Mouse (Mus musculus) liver, adult 2 months (tissue): ENCODE measurements around the gene Rapgef5. TPM values are rescaled to one million over a fixed set of nuclear protein-coding genes. Genes with fewer than 3 reads are reported as not detected.
A peak's percentile ranks its signal among the peaks of the same experiment; 100 is the strongest.

Source experiments
- DNase-seq: peaks from one replicate; pipeline ENCODE4 v3.0.0-alpha.2; 2011; ENCODE audit warnings: low read depth, low spot score; ENCODE audit errors: extremely low read depth
- H3K27ac ChIP-seq: fragments of 200-500 bp; replicated peaks from 2 replicates; pipeline ENCODE4 v1.5.1; 2012; ENCODE audit warnings: low read depth, mild to moderate bottlenecking, control low read depth, inconsistent platforms, low read length; ENCODE audit not compliant: insufficient read depth
- H3K27me3 ChIP-seq: fragments of 200-500 bp; 2 replicates; pipeline ENCODE4 v1.6.1; 2012; ENCODE audit warnings: mild to moderate bottlenecking, moderate library complexity, low read length, inconsistent platforms; ENCODE audit not compliant: control insufficient read depth, insufficient read depth
- H3K36me3 ChIP-seq: fragments of 200-500 bp; 2 replicates; pipeline ENCODE4 v1.6.1; 2012; ENCODE audit warnings: low read length, inconsistent platforms; ENCODE audit not compliant: control insufficient read depth, insufficient read depth
- H3K4me1 ChIP-seq: fragments of 200-500 bp; 2 replicates; pipeline ENCODE4 v1.6.1; 2011; ENCODE audit warnings: low read length; ENCODE audit not compliant: control insufficient read depth, insufficient read depth
- H3K4me3 ChIP-seq: fragments of 200-500 bp; 2 replicates; pipeline ENCODE4 v1.5.1; 2011; ENCODE audit warnings: low read depth, mild to moderate bottlenecking, control low read depth, low read length, moderate library complexity; ENCODE audit not compliant: insufficient read depth
- H3K79me2 ChIP-seq: fragments of 200-500 bp; 2 replicates; pipeline ENCODE4 v1.6.1; 2012; ENCODE audit warnings: inconsistent platforms, mild to moderate bottlenecking, low read length, moderate library complexity; ENCODE audit not compliant: control insufficient read depth, insufficient read depth
- H3K9ac ChIP-seq: fragments of 200-500 bp; 2 replicates; pipeline ENCODE4 v1.6.1; 2012; ENCODE audit warnings: low read depth, mild to moderate bottlenecking, control low read depth, inconsistent platforms, low read length
- CTCF ChIP-seq: fragments of 200-500 bp; IDR thresholded peaks from 2 replicates; pipeline ENCODE4 v1.5.1; 2011; ENCODE audit warnings: low read depth, low read length, control low read depth
- POLR2A ChIP-seq: fragments of 200-500 bp; IDR thresholded peaks from 2 replicates; pipeline ENCODE4 v1.6.1; 2011; ENCODE audit warnings: low read length, control low read depth; ENCODE audit not compliant: insufficient read depth; ENCODE audit errors: extremely low read depth
- WGBS: fragments of 180-500 bp; shearing (Covaris S2); methylation state at CpG from one replicate; pipeline ENCODE4 v1.1.7; 2018; 5-methylcytosine and 5-hydroxymethylcytosine counted together
- polyA plus RNA-seq: library from polyadenylated mRNA; depleted of rRNA; stranded (reverse); fragments of >200 nt; gene quantifications from 2 replicates; pipeline ENCODE4 v1.2.3, GENCODE M21; 2012
- total RNA-seq: library from RNA; depleted of rRNA; stranded (reverse); fragments of >200 nt; gene quantifications from 2 replicates; pipeline ENCODE4 v1.2.3, GENCODE M21; 2014

Gene Rapgef5
- total and polyA plus RNA-seq, 2 experiments = 2.1 to 13.3 TPM

DNA sequence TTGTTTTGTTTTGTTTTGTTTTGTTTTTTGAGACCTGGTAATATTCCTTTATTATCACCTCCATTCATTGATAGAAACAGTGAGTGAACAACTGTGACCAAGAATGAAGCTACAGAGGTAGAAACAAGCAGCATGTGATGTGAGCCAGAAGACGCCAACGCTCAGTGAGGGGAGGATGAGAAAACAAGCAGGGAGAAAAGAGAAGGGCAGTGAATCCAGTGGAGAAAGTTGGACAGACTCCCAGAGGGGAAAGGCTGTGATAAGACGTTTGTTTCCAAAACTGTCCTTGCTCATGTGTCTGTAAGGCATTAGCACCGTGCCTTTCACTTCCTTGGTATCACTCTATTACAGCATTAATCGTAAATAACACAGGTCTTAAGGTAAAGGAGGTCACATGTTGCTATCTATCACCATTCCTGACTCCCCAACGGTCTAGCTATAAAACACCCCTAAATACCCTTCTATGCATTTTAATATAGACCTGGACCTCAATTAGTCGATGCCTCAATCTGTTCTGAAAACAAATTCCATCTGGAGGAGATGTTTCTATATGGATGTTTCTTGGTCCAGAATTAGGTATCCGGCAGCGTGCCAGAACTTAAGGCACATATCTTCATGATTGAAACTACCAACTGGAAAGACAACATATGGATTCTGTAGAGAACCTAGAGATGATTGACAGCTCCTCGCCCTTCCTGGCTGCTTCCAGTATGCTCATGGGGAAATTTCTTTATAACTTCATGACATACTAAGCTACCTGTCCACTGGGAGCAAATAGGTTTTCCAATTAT lies 153.5 kb downstream of the Rapgef5 start:
- H3K36me3 ChIP-seq = no peaks in the 10 kb centered on the region
- peaks cover 3% of the 10 kb centered on the region; the same call in 1 of the 2 replicates for H3K79me2 ChIP-seq
- no peak overlapping the region for H3K4me3 ChIP-seq
- no peaks in the 10 kb centered on the region for H3K27me3 ChIP-seq
- no peak for TF ChIP-seq CTCF
- no peak for TF ChIP-seq POLR2A
- no peak overlapping the region for H3K27ac ChIP-seq
- peak; percentile 23 for DNase-seq
- no peaks in the 10 kb centered on the region for H3K4me1 ChIP-seq
- WGBS = 74% methylated on average over 10 of the region's 10 CpGs
- no peak overlapping the region for H3K9ac ChIP-seq

DNA sequence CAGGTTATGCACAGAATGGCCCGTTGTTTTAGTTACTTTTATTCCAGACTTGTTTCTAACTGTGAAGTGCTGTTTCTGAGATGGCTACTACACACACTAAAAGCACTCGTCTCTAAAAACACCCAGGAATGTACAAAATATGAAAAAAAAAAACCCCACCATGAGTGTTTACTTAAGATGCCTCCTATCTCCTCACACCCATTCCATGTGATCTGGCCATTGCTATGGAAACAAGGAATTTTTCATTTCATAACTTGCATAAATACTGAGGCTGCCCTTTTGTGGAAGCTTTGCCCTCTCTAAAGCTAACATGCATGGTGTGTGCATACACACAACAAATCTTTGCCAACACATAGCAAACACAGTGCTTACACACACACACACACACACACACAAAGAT lies 156.9 kb downstream of the Rapgef5 start:
- no peak overlapping the region; the same call in 1 of the 2 replicates for H3K27ac ChIP-seq
- H3K4me1 ChIP-seq = no peaks in the 10 kb centered on the region
- peak; percentile 34 for DNase-seq
- no peak overlapping the region for H3K9ac ChIP-seq
- H3K27me3 ChIP-seq = no peaks in the 10 kb centered on the region
- H3K36me3 ChIP-seq = no peaks in the 10 kb centered on the region
- TF ChIP-seq POLR2A (no peak), CTCF (no peak)
- WGBS = 71% methylated on average over 2 of the region's 2 CpGs
- H3K4me3 ChIP-seq = no peak overlapping the region
- peaks cover 3% of the 10 kb centered on the region; the same call in 1 of the 2 replicates for H3K79me2 ChIP-seq

DNA sequence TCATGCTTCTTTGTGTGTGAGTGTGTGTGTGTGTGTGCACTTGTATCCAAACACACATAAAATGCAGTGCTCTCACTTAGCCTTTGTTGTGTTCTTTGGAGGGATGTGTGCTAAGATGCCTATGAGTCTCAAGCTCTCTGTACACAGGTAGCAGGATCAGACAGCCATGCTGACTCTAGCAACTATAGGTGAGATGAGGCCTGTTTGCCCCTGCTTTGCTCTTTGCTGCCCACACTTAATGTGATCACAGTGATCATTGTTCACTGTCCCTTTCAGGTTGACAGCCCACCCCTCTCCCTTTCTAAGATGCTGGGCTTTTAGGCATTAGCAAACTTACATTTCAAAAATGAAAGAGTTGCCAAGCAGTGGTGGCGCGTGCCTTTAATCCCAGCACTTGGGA lies 158.2 kb downstream of the Rapgef5 start:
- H3K4me1 ChIP-seq = peaks cover under 1% of the 10 kb centered on the region; the same call in 1 of the 2 replicates
- no peaks in the 10 kb centered on the region for H3K27me3 ChIP-seq
- no peak overlapping the region for H3K4me3 ChIP-seq
- TF ChIP-seq CTCF (no peak), POLR2A (no peak)
- 97% methylated on average over 2 of the region's 2 CpGs for WGBS
- no peak overlapping the region for H3K9ac ChIP-seq
- H3K36me3 ChIP-seq = no peaks in the 10 kb centered on the region
- H3K79me2 ChIP-seq = peaks cover 3% of the 10 kb centered on the region; the same call in 1 of the 2 replicates
- DNase-seq = no peak
- no peak overlapping the region for H3K27ac ChIP-seq

DNA sequence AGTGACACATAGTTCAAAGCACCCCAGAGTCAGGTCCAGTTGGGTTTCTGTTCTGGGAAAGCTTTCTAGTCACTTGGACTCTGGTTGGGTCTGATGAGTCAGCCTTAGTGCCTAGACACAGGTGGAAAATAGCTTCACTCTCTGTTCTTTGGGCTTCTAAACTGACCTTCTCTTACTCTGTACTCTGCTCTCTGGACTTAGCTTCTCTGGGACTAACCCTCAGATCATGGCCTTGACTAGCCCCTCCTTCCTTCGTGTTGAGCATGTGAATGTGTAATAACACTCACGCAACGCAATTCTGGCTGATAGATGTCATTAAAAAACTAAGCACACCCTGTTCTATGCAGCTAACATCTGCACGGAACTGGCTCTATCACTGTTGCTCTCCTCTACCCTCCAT lies 160.0 kb downstream of the Rapgef5 start:
- DNase-seq = peak; percentile 44
- Histone ChIP-seq H3K79me2 (peaks cover 3% of the 10 kb centered on the region; the same call in 1 of the 2 replicates), H3K36me3 (no peaks in the 10 kb centered on the region), H3K4me1 (peaks cover 4% of the 10 kb centered on the region; the same call in 1 of the 2 replicates), H3K27ac (no peak overlapping the region), H3K9ac (no peak overlapping the region), H3K4me3 (no peak overlapping the region), H3K27me3 (no peaks in the 10 kb centered on the region)
- 73% methylated on average over 4 of the region's 4 CpGs for WGBS
- no peak for TF ChIP-seq CTCF
- no peak for TF ChIP-seq POLR2A

DNA sequence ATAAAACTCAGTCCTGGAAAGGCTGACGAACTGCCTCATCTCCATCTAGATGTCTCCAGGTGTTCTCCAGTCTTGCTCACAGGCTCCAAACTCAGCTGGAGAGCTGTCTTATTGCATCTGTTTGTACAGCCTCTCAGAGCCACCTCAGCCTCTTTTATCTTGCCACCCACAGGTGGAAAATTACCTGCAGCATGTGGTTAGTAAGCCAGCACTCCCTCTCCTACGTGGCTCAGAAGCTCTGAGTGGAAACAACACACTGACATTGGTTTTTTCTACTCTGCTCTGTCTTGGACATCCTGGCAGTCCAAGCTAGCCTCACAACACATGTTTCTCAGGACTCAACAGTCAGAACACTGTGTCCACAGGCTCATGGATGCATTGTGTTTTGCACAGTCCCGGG lies 162.6 kb downstream of the Rapgef5 start:
- H3K9ac ChIP-seq = no peak overlapping the region
- H3K27ac ChIP-seq = no peak overlapping the region
- 0 out of 2 replicates have a peak, but pooled peaks cover 3% of the 10 kb centered on the region for H3K79me2 ChIP-seq
- peaks cover 6% of the 10 kb centered on the region; the same call in 1 of the 2 replicates for H3K4me1 ChIP-seq
- no peak for TF ChIP-seq CTCF
- TF ChIP-seq POLR2A = no peak
- H3K27me3 ChIP-seq = no peaks in the 10 kb centered on the region
- H3K36me3 ChIP-seq = no peaks in the 10 kb centered on the region
- no peak overlapping the region for H3K4me3 ChIP-seq
- no peak for DNase-seq
- 69% methylated on average over 3 of the region's 3 CpGs for WGBS

DNA sequence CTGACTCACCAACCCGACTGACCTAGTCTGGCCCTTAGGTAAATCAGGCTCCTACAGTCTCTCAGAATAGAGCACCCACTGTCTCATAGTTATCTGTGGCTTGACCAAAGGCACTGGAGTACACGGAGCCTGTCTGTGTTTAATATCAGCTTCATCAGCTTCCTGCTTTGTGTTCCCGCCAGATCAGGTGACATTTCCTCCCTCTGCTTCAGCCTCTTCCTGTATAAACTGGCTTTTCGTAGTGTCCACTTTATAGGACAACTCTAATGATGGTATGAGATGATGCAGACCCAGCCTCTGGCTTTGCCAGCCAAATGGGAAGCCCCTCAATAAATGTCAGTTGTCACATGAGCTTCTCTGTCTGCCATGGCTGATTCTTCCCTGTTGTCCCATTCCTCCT lies 163.5 kb downstream of the Rapgef5 start:
- Histone ChIP-seq H3K4me3 (no peak overlapping the region), H3K27me3 (no peaks in the 10 kb centered on the region), H3K9ac (no peak overlapping the region), H3K36me3 (no peaks in the 10 kb centered on the region), H3K27ac (no peak overlapping the region), H3K4me1 (peaks cover 6% of the 10 kb centered on the region; the same call in 1 of the 2 replicates), H3K79me2 (no peaks in the 10 kb centered on the region)
- DNase-seq = no peak
- TF ChIP-seq POLR2A (no peak), CTCF (no peak)
- 57% methylated on average over 4 of the region's 4 CpGs for WGBS
